Mouse (Mus musculus) forebrain, embryonic 14.5 days (tissue): ENCODE measurements around the gene Cabin1. TPM values are rescaled to one million over a fixed set of nuclear protein-coding genes. Genes with fewer than 3 reads are reported as not detected.
A peak's percentile ranks its signal among the peaks of the same experiment; 100 is the strongest.

Source experiments
- ATAC-seq: fragments of 200-750 bp; cut with Nextera tagmentation; 2 replicates; pipeline ENCODE4 v1.8.0; 2017; ENCODE audit warnings: mild to moderate bottlenecking, moderate library complexity
- DNase-seq: peaks from one replicate; pipeline ENCODE4 v3.0.0-alpha.2; 2015; ENCODE audit warnings: low spot score
- H3K27ac ChIP-seq: fragments of 300-500 bp; sonication (generic); 2 replicates; pipeline ENCODE4 v1.5.1; 2014; ENCODE audit warnings: low read depth, mild to moderate bottlenecking, control low read depth, low read length, moderate library complexity
- H3K27me3 ChIP-seq: fragments of 300-500 bp; sonication (generic); replicated peaks from 2 replicates; pipeline ENCODE4 v1.6.1; 2014; ENCODE audit warnings: low read length, control low read depth, mixed read lengths; ENCODE audit not compliant: control insufficient read depth, insufficient read depth
- H3K36me3 ChIP-seq: fragments of 300-500 bp; sonication (generic); 2 replicates; pipeline ENCODE4 v1.6.1; 2014; ENCODE audit warnings: low read length, control low read depth; ENCODE audit not compliant: control insufficient read depth, insufficient read depth
- H3K4me1 ChIP-seq: fragments of 300-500 bp; sonication (generic); 2 replicates; pipeline ENCODE4 v1.6.1; 2014; ENCODE audit warnings: antibody characterized with exemption, low read length, control low read depth; ENCODE audit not compliant: control insufficient read depth, insufficient read depth
- H3K4me2 ChIP-seq: fragments of 300-500 bp; sonication (generic); 2 replicates; pipeline ENCODE4 v1.6.1; 2014; ENCODE audit warnings: mild to moderate bottlenecking, control low read depth, low read length
- H3K4me3 ChIP-seq: fragments of 300-500 bp; sonication (generic); 2 replicates; pipeline ENCODE4 v1.5.1; 2014; ENCODE audit warnings: low read depth, low read length, control low read depth
- H3K9ac ChIP-seq: fragments of 300-500 bp; sonication (generic); 2 replicates; pipeline ENCODE4 v1.6.1; 2014; ENCODE audit warnings: mild to moderate bottlenecking, low read length, control low read depth, moderate library complexity
- H3K9me3 ChIP-seq: fragments of 300-500 bp; sonication (generic); replicated peaks from 2 replicates; pipeline ENCODE4 v1.6.1; 2016; ENCODE audit warnings: low read length, control low read depth, mixed read lengths; ENCODE audit not compliant: control insufficient read depth
- WGBS: fragments of 180-500 bp; shearing (Covaris S2); extraction: QIAGEN DNeasy Blood & Tissue Kit; methylation state at CpG from one replicate; pipeline ENCODE4 v1.1.7; 2014; 5-methylcytosine and 5-hydroxymethylcytosine counted together
- polyA plus RNA-seq: library from polyadenylated mRNA; unstranded; fragments of >200 nt; fragmentation: Nextera tagmentation; extraction: Ambion mirVana; gene quantifications from 2 replicates; pipeline ENCODE4 v1.2.1, GENCODE M21; 2014

Cabin1 gene
- polyA plus RNA-seq, 1 experiment from 2014 or later = 32.0 TPM

DNA sequence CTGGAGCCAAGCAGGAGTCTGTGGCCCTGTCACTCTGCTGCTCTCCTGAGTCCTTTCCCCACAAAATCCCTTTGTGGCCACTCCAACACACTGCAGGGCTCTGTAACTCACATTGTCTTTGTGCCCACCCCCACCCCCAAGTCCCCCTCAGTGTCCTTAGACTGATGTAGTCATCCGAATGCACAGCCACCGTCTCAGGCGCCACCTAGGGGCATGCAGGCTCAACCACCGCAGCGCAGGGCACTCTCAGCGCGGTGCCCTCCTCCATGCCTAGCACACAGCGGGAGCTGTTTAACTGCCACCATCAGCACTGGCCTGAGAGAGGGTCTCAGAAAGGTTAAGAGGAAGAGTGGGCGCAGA lies 55.5 kb downstream of the Cabin1 start:
- no peaks in the 10 kb centered on the region for H3K27me3 ChIP-seq
- H3K36me3 ChIP-seq = peaks cover 52% of the 10 kb centered on the region
- no peak overlapping the region for H3K4me3 ChIP-seq
- WGBS = 33% methylated on average over 9 of the region's 9 CpGs
- ATAC-seq (peak; percentile 35), DNase-seq (peak; percentile 69)
- peaks cover 15% of the 10 kb centered on the region for H3K4me1 ChIP-seq
- no peak overlapping the region for H3K4me2 ChIP-seq
- H3K9me3 ChIP-seq = no peaks in the 10 kb centered on the region
- no peak overlapping the region for H3K27ac ChIP-seq
- H3K9ac ChIP-seq = no peak overlapping the region

DNA sequence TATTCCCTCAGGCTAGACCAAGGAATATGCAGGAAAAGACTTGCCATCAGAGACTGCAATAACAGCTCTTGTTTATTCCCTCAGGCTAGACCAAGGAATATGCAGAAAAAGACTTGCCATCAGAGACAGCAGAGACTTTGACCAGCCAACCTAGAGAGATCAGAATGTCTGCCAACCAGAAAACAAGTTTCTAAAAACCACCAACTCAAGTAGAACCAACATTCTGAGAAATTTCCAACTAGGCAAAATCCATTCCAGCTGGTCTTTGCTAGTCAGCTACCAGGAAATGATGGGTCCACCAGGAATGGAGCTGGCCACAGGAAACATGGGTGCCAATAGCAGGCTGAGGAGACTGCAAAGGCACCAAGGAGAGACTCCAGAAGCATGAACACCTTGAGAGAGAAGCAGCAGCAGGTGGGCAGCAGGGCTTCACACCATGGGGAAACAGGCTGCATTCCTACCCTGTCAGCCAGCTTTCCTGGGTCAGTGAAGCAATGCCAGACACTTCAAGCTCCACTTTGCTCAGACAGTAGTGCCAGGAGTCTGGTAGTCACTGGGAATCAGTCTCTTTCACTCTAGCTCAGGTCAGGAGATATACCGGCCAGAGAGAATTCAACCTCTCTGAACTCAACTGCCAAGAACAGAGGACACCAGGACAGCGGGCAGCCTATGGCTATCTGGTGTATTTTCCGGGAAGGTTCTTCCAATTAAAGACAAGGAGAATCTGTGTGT lies 56.1 kb downstream of the Cabin1 start:
- H3K27ac ChIP-seq = no peak overlapping the region
- no peaks in the 10 kb centered on the region for H3K9me3 ChIP-seq
- no peak overlapping the region for H3K4me3 ChIP-seq
- peaks cover 46% of the 10 kb centered on the region for H3K36me3 ChIP-seq
- no peak overlapping the region for H3K9ac ChIP-seq
- H3K27me3 ChIP-seq = no peaks in the 10 kb centered on the region
- H3K4me2 ChIP-seq = no peak overlapping the region
- peaks cover 15% of the 10 kb centered on the region for H3K4me1 ChIP-seq
- DNase-seq (no peak), ATAC-seq (no peak)
- WGBS = 80% methylated on average over 3 of the region's 3 CpGs

DNA sequence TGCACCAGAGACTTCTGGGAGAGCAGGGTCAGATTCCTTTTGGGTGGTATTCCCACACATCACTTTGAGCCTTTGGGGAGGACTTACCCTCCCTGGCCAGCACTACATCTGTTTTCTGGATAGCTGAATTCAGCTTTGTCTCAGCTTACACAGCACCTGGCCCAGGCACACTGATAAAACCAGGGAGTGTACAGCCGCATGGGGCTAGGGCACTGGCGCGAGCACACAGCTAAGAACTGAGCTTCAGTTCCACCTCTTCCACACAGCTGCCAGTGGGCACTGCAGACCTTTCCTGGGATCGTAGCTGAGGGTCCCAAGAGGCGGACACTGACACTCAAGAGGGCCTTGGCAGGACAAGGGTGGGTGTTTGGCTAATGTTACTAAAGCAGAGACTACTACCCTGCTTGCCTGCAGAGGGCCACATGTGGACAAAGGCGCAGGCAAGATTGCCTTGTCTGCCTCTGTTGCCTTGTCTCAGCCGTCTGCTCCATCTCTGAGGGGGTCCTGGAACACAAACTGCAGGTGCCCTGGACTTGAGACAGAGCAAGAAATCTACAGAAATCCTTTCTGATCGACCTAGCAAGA lies 57.4 kb downstream of the Cabin1 start:
- DNase-seq (no peak), ATAC-seq (no peak)
- Histone ChIP-seq H3K4me2 (no peak overlapping the region), H3K27me3 (no peaks in the 10 kb centered on the region), H3K27ac (no peak overlapping the region), H3K9ac (no peak overlapping the region), H3K9me3 (no peaks in the 10 kb centered on the region), H3K36me3 (peaks cover 33% of the 10 kb centered on the region), H3K4me3 (no peak overlapping the region), H3K4me1 (peaks cover 15% of the 10 kb centered on the region)
- whole genome bisulfite sequencing = 78% methylated on average over 8 of the region's 8 CpGs

- ATAC-seq (no peak), DNase-seq (no peak)
- no peaks in the 10 kb centered on the region for H3K9me3 ChIP-seq
- no peaks in the 10 kb centered on the region for H3K27me3 ChIP-seq
- no peak overlapping the region for H3K4me2 ChIP-seq
- H3K4me1 ChIP-seq = peaks cover 15% of the 10 kb centered on the region
- H3K9ac ChIP-seq = no peak overlapping the region
- H3K36me3 ChIP-seq = peaks cover 26% of the 10 kb centered on the region
- H3K27ac ChIP-seq = no peak overlapping the region
- 75% methylated on average over 7 of the region's 7 CpGs for WGBS
- no peak overlapping the region for H3K4me3 ChIP-seq
Observed at GRCm38 (mm10) chr10:75705681-75706400, 58.3 kb downstream of the Cabin1 start.

- WGBS = 18% methylated on average over 15 of the region's 15 CpGs
- Histone ChIP-seq H3K4me2 (peak overlapping the region; percentile 26), H3K27ac (peak overlapping the region; percentile 79), H3K36me3 (peaks cover 22% of the 10 kb centered on the region), H3K9me3 (no peaks in the 10 kb centered on the region), H3K9ac (peak overlapping the region; percentile 22; the same call in 1 of the 2 replicates), H3K4me3 (no peak overlapping the region), H3K27me3 (no peaks in the 10 kb centered on the region), H3K4me1 (peaks cover 15% of the 10 kb centered on the region)
- peak; percentile 98 for DNase-seq
- ATAC-seq = peak; percentile 94
Observed at GRCm38 (mm10) chr10:75704212-75705185, 59.6 kb downstream of the Cabin1 start.

DNA sequence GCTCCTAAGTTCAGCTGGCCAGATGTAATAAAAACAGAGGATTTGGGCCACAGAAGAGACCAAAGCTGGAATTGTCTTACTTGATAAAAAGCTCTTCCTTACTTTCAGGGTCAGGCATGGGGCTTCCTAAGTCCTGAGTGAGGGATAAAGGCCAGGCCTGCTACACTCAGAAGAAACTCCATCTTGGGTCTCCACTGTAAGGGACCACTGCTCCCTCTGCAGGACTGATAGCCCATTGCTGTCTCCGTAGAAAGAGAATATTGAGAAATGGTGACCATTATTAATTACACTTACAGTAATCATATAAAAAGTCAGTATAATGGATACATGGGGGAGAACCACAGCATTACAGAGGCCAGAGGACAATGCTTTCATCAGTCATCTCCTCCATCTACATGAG lies 60.6 kb downstream of the Cabin1 start:
- Histone ChIP-seq H3K4me3 (no peak overlapping the region), H3K36me3 (peaks cover 26% of the 10 kb centered on the region), H3K4me2 (no peak overlapping the region), H3K9ac (no peak overlapping the region), H3K27ac (peak overlapping the region; percentile 79), H3K9me3 (no peaks in the 10 kb centered on the region), H3K27me3 (no peaks in the 10 kb centered on the region), H3K4me1 (peaks cover 15% of the 10 kb centered on the region)
- 77% methylated on average over 1 of the region's 1 CpGs for WGBS
- DNase-seq = peak; percentile 39
- no peak for ATAC-seq

DNA sequence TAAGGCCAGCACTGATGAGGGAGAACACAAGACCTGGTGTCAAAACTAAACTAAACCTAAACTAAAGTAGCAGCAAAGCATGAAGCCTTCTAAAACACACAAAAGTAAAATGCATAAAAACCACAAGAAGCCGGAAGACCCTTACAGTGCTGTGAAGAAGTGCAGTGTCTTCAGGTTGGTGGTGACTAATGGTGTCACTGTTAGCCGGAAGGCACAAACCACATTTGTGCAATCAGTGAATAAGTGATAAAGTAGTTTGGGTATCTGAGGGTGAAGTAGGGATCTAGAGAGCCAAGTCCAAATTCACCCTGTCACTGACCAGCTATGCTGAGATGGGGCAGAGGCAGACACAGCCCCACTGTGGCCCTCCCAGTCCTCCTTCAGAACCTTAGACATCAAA lies 61.6 kb downstream of the Cabin1 start:
- no peak overlapping the region for H3K9ac ChIP-seq
- 94% methylated on average over 2 of the region's 2 CpGs for WGBS
- H3K4me3 ChIP-seq = no peak overlapping the region
- peaks cover 28% of the 10 kb centered on the region for H3K36me3 ChIP-seq
- H3K27me3 ChIP-seq = no peaks in the 10 kb centered on the region
- peaks cover 15% of the 10 kb centered on the region for H3K4me1 ChIP-seq
- DNase-seq = no peak
- H3K4me2 ChIP-seq = no peak overlapping the region
- ATAC-seq = no peak
- no peaks in the 10 kb centered on the region for H3K9me3 ChIP-seq
- H3K27ac ChIP-seq = no peak overlapping the region

DNA sequence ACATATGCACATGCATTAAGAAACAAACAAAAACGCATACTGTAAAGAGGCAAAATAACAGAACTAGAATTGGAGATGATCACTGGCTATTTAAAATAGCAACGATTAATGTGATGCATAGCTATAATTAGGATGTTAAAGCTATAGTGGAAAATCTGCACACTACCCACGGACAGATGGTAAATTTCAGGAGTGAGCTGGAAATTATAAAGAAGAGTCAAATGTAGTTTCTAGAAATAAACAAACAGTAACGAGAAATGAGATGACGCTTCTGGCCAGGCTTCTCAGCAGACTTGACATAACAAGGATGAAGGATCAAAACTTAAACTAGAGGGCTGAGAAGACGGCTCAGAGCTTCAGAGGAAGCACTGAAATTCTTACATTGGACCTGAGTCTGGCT lies 62.9 kb downstream of the Cabin1 start:
- Histone ChIP-seq H3K9ac (no peak overlapping the region), H3K4me2 (no peak overlapping the region), H3K9me3 (no peaks in the 10 kb centered on the region), H3K27me3 (no peaks in the 10 kb centered on the region), H3K36me3 (peaks cover 38% of the 10 kb centered on the region), H3K4me1 (peaks cover 15% of the 10 kb centered on the region), H3K4me3 (no peak overlapping the region), H3K27ac (no peak overlapping the region; the same call in 1 of the 2 replicates)
- DNase-seq (no peak), ATAC-seq (no peak)
- 79% methylated on average over 6 of the region's 6 CpGs for WGBS
